Mouse (Mus musculus) bone marrow, adult 2 months (tissue): ENCODE results near the gene Cd3g.

Source experiments
- CTCF ChIP-seq: fragments of 200-500 bp; IDR thresholded peaks from 2 replicates; pipeline ENCODE4 v1.5.1; 2011; ENCODE audit warnings: low read length, control low read depth; ENCODE audit not compliant: control insufficient read depth, insufficient read depth
- POLR2A ChIP-seq: fragments of 200-500 bp; IDR thresholded peaks from 2 replicates; pipeline ENCODE4 v1.6.1; 2011; ENCODE audit warnings: low read depth, mild to moderate bottlenecking, control low read depth, low read length, borderline replicate concordance; ENCODE audit not compliant: control insufficient read depth

- no peak for TF ChIP-seq POLR2A
- no peak for TF ChIP-seq CTCF
Measured at GRCm38 (mm10) chr9:44994962-44995361, 14.7 kb upstream of the Cd3g start.
